Mouse (Mus musculus): ENCODE measurements around the gene Grip1.

GRCm38 (mm10) chr10:119616078-119616477 is 162.4 kb downstream of the Grip1 start:
- TF ChIP-seq POLR2A (IDR thresholded peaks at IDR 0.05; ENCODE audit: insufficient read depth, low read depth, low read length) (no peak), CTCF (IDR thresholded peaks at IDR 0.05) (no peak), EP300 (IDR thresholded peaks at IDR 0.05; ENCODE audit: insufficient read depth, low read depth, low read length) (no peak)
